Mouse (Mus musculus): ENCODE results near the gene Ufsp1. TPM values are rescaled to one million over a fixed set of nuclear protein-coding genes. Genes with fewer than 3 reads are reported as not detected.

Gene Ufsp1
- total and polyA plus RNA-seq, 3 experiments, result 6.9 to 16.1 TPM; not detected in 1

GRCm38 (mm10) chr5:137263897-137264720, 30.3 kb upstream of the Ufsp1 start (continued):
- no peak for TF ChIP-seq ZC3H11A (IDR thresholded peaks at IDR 0.05; ENCODE audit: low read depth, low read length)
- no peak for TF ChIP-seq RAD21 (IDR thresholded peaks at IDR 0.05; ENCODE audit: low read depth, low read length)
- TF ChIP-seq MYB (IDR thresholded peaks at IDR 0.05; ENCODE audit: low read depth, low read length), result peak; percentile 68; the same call in 1 of the 2 replicates
- TF ChIP-seq E2F4 (IDR thresholded peaks at IDR 0.05; ENCODE audit: borderline replicate concordance, low read depth, low read length), result no peak
- TF ChIP-seq SIN3A (IDR thresholded peaks at IDR 0.05; ENCODE audit: low read length), result peak; percentile 76
- no peak for TF ChIP-seq HCFC1 (IDR thresholded peaks at IDR 0.05; ENCODE audit: low read depth, low read length)
- TF ChIP-seq CHD2 (IDR thresholded peaks at IDR 0.05; ENCODE audit: low read length), result no peak
- TF ChIP-seq GABPA (IDR thresholded peaks at IDR 0.05; ENCODE audit: low read depth, low read length), result no peak
- TF ChIP-seq ZKSCAN1 (IDR thresholded peaks at IDR 0.05; ENCODE audit: low read depth, low read length), result no peak

- H3K27me3 ChIP-seq (ENCODE audit: control insufficient read depth in 1 of 2, insufficient read depth in 2 of 2, low read length in 2 of 2), result no peaks in the 10 kb centered on the region
- H3K9ac ChIP-seq (ENCODE audit: control insufficient read depth, low read depth, low read length, poor library complexity, severe bottlenecking), result peak overlapping the region; percentile 48
- TF ChIP-seq TBP (IDR thresholded peaks at IDR 0.05; ENCODE audit: low read depth, low read length) (peak; percentile 30; the same call in 1 of the 2 replicates), UBTF (IDR thresholded peaks at IDR 0.05; ENCODE audit: borderline replicate concordance, insufficient read depth, low read depth, low read length) (no peak), E2F4 (IDR thresholded peaks at IDR 0.05; ENCODE audit: borderline replicate concordance, low read depth, low read length) (no peak), EP300 (IDR thresholded peaks at IDR 0.05; ENCODE audit: low read depth in 1 of 2, low read length in 2 of 2) (0 out of 4 replicates have a peak, but pooled peaks of 1 of the 2 experiments have one; percentile 14), ZMIZ1 (IDR thresholded peaks at IDR 0.05; ENCODE audit: low read depth, low read length) (no peak), SMC3 (IDR thresholded peaks at IDR 0.05; ENCODE audit: low read depth, low read length) (no peak), MYB (IDR thresholded peaks at IDR 0.05; ENCODE audit: low read depth, low read length) (no peak), POLR2A (IDR thresholded peaks at IDR 0.05; ENCODE audit: control insufficient read depth in 1 of 2, insufficient read depth in 1 of 2, low read depth in 1 of 2, low read length in 2 of 2, poor library complexity in 1 of 2) (peak in 1 of 2 experiments; percentile 45; a peak in 1 of 4 replicates), POLR2AphosphoS5 (IDR thresholded peaks at IDR 0.05; ENCODE audit: borderline replicate concordance, low read depth, low read length) (0 out of 2 replicates have a peak, but pooled peaks have one; percentile 29), TAL1 (IDR thresholded peaks at IDR 0.05; ENCODE audit: low read length) (peak; percentile 37; the same call in 1 of the 2 replicates), ZKSCAN1 (IDR thresholded peaks at IDR 0.05; ENCODE audit: low read depth, low read length) (no peak)
- peak overlapping the region; percentile 67 for H3K27ac ChIP-seq (ENCODE audit: control insufficient read depth, low read depth, low read length)
- H3K4me3 ChIP-seq (ENCODE audit: control insufficient read depth in 1 of 2, insufficient read depth in 1 of 2, low read depth in 2 of 2, low read length in 2 of 2), result peak overlapping the region; percentile 29 to 39
- no peaks in the 10 kb centered on the region for H3K79me2 ChIP-seq (ENCODE audit: control insufficient read depth, insufficient read depth, low read length, poor library complexity)
- peaks cover 3 to 17% of the 10 kb centered on the region in 2 experiments; a peak in 3 of 4 replicates for H3K4me1 ChIP-seq (ENCODE audit: control insufficient read depth in 1 of 2, insufficient read depth in 2 of 2, low read length in 2 of 2)
- no peaks in the 10 kb centered on the region for H3K9me3 ChIP-seq (replicated peaks; ENCODE audit: insufficient read depth, low read length)
- DNase-seq (ENCODE audit: low read depth, low spot score), result peak; percentile 69
- H3K36me3 ChIP-seq (ENCODE audit: control insufficient read depth in 1 of 2, insufficient read depth in 2 of 2, low read length in 2 of 2), result peaks cover 0 to 10% of the 10 kb centered on the region in 2 experiments; a peak in 2 of 4 replicates
Measured at GRCm38 (mm10) chr5:137264787-137265186, 29.6 kb upstream of the Ufsp1 start.

Measured in MEL (cell line).